Mouse (Mus musculus) neutrophil, adult 5-6 weeks (primary cell): Measurements from ENCODE around the gene Ptprj. TPM values are rescaled to one million over a fixed set of nuclear protein-coding genes. Genes with fewer than 3 reads are reported as not detected.
"Not testable (repeated sequence)": the region's sequence is repeated elsewhere in the genome, so short reads cannot be mapped to it uniquely, and the experiment has no call there.

Experiments
- ATAC-seq: fragments of 151-379, 151-347 bp; 2 replicates; pipeline ENCODE4 v1.8.0; 2017; ENCODE audit warnings: mild to moderate bottlenecking, moderate TSS enrichment; ENCODE audit not compliant: insufficient number of reproducible peaks, poor library complexity, low FRiP score, severe bottlenecking; ENCODE audit errors: extremely low read depth
- total RNA-seq: library from RNA; stranded (forward); fragments of 200-1000 nt; gene quantifications from 2 replicates; pipeline ENCODE4 v1.2.3, GENCODE M21; 2017

Gene Ptprj
- total RNA-seq, 1 experiment from 2014 or later: 93.8 TPM

DNA sequence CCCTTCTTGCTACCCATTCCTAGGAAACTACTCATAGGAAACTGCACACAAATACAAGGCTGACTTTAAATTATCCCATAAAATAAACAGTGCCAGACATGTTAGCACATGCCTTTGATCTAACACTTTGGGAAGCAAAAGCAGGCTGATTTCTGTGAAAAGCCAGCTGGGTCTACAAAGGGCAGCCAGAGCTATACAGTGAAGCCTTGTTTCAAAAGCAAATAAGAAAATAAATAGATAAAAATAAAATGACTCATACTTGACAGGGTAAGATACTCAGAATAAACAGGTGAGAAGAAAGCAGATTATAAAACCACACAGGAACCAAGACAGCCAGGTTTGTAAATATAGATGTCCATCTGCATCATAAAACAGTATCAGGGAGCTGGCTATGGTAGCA lies 118.2 kb downstream of the Ptprj start:
- ATAC-seq: no peak

DNA sequence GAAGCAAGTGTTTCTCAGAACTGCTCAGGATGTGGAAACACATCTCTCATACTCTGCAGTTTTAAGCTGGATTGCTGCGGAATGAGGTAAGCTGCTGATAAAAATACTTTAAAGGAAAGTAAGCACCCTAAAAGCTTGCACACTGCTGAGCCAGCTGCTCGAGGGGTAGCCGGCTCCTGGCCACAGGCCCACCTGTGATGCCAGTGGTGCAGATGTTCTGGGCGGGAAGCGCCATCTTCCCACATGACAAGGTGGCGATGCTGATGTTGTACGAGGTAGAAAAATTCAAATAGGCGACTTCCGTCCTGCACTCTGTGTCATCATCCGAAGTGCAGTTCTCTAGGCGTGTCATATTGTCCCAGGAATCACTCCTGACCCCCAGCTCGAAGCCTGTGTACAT lies 122.5 kb downstream of the Ptprj start:
- ATAC-seq: no peak

GRCm38 (mm10) chr2:90452380-90452779 lies 128.1 kb downstream of the Ptprj start:
- ATAC-seq: no peak

DNA sequence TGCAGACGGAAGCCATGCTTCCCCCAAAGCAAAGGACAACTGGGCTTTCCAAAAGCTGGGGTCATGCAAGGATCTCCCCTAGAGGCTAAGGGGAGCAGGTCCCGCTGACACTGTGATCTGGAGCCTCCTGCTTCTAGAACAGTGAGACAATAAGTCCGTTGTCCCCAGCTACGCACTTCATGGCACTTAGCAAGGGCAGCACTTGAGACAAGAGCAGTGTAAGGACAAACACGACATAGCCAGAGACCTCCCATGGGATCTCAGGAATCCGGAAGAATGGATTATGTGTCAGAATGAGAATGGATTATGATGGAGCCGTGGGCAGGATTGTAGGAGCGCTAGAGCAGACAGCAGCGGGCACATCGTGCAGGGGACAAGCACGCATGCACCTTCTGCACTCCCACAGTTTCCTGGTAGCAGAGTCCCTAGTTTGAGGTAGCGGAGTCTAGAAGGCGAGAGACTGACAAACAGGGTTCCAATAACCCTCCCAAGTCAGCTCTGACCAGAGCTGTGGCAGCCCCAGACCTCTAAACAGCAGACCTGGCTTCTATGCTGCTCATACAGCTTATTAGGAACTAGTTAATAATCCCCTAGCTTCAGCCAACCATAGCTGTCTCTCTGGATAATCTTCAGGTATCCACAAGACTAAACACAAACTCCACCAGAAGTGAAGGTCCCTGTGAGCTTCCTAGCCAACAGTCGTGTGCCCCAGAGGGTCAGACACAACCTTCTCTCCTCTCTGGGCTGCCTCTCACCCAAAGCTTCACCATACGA lies 131.3 kb downstream of the Ptprj start:
- ATAC-seq: no peak

GRCm38 (mm10) chr2:90443811-90444210 lies 136.6 kb downstream of the Ptprj start:
- ATAC-seq: no peak

DNA sequence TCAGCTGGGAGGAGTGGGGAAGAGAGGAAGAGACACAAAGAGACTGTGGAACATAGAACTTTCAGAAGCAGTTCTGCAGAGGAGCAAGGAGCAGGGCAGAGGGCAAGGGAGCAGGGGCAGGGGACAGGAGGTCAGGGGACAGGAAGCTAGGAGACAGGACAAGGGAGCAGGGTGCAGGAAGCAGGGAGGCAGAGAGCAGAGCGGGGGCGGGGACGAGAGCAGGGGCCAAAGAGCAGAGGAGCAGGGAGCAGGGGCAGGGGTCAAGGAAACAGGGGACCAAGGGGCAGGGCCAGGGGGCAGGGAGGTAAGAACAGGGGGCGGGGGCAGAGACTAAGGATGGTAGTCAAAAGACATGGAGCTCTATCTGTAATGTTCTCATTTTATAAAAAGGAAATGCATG lies 138.6 kb downstream of the Ptprj start:
- not testable (repeated sequence) for ATAC-seq

DNA sequence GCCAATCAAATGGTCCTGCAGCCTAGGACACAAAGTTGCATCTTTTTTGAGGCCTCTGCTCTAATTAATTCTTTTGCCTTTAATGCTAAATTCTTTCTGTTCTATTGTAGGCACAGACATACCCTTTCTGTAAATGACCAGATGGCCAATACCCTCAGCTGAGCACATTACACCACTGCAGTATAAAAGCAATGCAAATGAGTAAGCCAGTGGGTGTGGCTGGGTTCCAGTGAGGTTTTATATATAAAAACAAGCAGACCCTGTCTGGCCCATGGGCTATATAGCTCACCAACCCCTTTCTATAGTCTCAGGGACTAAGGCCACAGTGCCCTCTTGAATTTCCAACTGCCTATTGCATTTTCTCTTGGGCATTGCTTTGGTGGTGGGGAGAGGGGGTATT lies 140.3 kb downstream of the Ptprj start:
- ATAC-seq: not testable (repeated sequence)

DNA sequence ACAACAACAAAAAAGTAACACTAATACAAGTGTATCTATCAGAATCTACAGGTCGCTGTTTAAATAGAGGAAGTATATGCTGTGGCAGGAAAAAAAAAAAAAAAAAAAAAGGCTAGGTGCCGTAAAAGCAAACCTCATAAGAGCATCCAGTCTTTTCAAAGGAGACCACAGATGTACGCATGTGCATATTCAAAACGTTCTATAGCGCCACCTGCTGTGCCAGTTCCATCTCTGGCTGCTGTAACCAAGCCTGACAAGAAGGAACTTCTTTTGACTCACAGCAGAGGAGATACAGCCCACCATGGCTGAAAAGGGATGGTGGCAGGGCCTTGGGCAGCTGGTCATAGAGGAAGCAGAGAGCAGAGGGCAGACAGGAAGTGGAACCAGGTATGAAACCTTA lies 143.0 kb downstream of the Ptprj start:
- ATAC-seq: 0 out of 2 replicates have a peak, but pooled peaks have one; percentile 16

DNA sequence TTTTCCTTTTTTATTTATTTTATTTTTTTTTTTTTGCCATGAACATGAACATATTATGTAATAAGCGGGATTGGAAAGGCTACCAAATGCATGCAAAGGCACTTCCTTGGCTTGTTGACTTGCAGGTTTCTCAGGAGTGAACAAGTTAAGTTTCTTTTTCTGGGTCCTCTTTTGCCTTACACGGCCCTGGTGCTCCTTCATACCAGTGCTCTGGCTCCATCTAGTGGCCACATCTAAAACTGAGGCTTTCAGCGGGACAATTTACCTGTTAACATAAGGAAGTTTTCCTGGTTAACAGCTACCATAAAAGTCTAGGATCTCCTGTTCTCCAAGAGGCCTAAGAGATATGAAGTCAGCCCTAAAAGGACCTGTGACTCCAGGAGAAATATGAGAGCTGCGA lies 150.7 kb downstream of the Ptprj start:
- ATAC-seq: peak; percentile 48; the same call in 1 of the 2 replicates

DNA sequence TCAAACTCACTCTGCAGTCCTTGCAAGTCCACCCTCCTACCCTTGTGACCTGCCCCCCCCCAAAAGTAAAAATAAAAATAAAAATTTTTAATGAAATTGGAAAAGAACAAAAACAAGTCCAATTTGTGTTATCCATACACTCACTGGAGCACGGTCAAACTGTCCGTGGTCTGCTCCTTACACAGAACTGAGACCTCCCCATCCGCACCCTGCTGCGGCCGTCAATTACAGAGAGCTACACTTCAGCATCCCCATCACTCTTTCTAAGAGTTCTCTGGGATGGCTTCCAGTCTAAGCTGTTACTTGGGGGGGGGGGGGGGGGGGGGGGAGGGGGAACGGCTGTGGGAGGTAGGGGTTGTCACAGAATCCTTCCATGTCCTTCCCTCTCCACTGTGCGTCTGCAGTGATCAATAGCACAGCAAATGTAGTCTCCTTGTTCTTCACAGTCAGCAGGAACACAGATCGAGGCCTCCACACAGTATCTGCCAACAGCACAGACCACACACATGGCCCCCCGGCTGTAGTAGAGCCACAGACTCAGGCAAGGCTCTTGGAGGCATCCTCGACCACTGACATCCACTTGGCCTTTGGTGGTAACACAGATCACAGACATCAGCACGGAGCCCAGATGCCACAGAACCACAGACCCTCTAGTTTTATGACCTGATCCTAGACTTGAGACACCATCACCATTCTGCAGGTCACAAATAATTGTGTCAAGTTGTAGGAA lies 151.3 kb downstream of the Ptprj start:
- ATAC-seq: not testable (repeated sequence)

DNA sequence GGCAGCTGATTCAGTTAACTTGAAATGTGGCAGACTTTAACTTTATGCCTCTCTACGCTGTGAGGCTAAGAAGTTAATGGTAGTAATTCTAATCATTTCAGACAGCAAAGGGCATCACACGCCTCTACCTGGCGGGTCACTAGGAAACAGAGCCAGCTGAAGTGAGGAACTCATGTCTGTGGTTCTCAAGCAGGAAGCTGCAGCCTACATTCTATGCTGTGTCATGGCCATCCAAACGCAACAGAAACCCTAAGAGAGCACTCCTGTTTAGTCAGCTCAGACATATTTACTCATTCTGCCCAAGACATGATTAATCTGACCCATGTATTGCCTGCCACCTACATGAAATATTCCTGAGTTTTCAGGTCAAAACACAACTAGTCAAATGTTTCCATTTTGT lies 155.5 kb downstream of the Ptprj start:
- ATAC-seq: not testable (repeated sequence)

GRCm38 (mm10) chr2:90422282-90422681 lies 158.2 kb downstream of the Ptprj start:
- not testable (repeated sequence) for ATAC-seq

DNA sequence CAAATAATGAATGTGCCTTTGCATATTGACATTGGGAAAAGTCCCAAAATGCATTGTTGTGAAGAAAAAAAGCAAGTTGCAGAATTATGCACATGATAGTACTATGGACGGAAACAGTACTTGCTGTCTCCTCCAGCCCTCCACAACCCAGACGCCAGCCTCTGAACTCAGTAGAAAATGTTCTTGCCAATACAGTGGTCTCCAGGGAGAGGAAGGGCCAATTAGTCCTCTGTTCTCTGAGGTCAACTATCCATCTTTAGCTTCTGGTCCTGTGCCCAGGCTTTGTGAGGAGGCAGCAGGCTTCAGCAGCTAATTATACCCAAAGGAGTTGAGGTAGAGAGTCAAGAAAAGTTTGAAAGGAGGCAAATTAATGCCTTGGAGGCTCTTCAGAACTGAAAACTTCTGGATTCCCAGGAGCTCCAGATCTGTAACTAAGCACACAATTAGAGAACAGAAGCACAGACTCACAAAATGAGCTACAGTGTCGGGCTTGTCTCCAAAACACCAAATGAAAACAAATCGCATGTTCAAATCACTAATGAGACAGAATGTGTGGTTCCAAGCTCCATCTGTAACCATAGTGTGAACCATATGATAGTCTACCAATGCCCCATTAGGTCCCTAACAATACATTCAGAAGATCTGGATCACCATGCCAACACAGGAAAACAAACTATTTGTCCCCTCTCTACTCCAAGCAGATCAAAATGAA lies 166.2 kb downstream of the Ptprj start:
- not testable (repeated sequence) for ATAC-seq

DNA sequence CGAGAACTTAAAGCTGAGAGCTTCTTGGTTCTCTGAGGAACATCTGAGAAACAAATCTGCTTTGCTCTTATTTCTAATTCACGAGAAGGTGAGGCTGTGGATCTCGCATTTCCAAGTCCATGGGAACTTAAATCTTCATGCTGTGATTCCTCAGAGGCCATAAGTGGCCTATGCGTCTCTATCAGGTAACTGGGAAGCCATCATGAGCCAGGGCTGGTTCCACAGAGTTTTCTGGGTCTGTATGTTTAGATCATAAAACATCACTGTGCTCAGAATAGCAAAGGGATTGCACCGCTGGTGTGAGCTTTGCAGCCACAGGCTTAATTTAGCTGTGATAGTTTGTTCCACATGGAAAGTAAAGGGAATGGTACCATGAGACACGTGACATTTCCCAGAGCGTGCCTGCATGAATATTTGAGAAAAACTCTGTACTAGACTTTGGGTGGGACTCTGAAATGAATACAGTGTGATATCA lies 181.8 kb downstream of the Ptprj start, which contains the start of gene Olfr1274-ps:
TSS of gene Olfr1274-ps (plus strand) at position 51 of the 475 bp plus-strand sequence.
- ATAC-seq: not testable (repeated sequence)

Other genes starting within 250 kb of the Ptprj start
- not detected in 2 replicates for gene Olfr1274-ps, start 182.0 kb downstream of the Ptprj start, total RNA-seq
- 31.3 and 49.2 TPM in 2 replicates for gene Nup160, start 96.6 kb upstream of the Ptprj start, total RNA-seq
- gene Fnbp4, start 164.7 kb upstream of the Ptprj start, total RNA-seq: 309 and 373 TPM in 2 replicates
- not detected in 2 replicates for gene Agbl2, start 202.1 kb upstream of the Ptprj start, total RNA-seq